Mouse (Mus musculus): ENCODE results near the gene Epha4.

DNA sequence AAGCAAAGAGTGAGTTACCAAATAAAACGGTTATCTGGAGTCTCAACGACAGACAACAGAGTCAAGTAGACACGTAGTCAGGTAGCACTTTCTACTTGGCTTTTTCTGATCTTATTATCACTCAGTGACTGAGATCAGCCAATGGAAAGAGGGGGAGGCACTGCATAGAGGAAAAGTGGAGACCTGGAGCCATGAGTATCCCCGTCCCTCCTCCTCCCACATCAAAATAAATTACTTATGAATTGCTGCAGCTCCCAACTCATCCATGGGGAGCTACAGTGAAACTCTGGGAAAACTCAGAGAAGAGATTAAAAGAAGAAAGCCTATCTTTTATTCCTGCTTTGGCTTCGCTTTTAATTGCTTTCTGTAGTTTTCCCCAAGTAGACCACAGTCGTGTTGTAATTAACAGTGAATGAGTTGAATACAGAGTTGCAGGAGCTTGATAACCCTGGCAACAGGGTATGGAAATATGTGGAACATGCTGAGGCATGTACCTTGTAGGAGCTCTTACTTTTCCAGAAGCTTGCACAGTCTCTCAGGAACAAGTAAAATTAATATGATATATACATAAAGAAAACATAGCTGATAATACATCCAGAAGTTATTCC lies 17.8 kb upstream of the Epha4 start:
- no peak for TF ChIP-seq CTCF (IDR thresholded peaks at IDR 0.05; ENCODE audit: insufficient read depth, low read depth, low read length)
- no peak for TF ChIP-seq POLR2A (IDR thresholded peaks at IDR 0.05; ENCODE audit: insufficient read depth, low read depth, low read length)
